Mouse (Mus musculus): ENCODE data around the gene Sik2.

The Sik2 gene

GRCm38 (mm10) chr9:51008841-51009655 lies at the start of gene Sik2:
TSS of gene Sik2 (minus strand) at chr9:51009073.
- DNase-seq: peak; percentile 94 to 95

GRCm38 (mm10) chr9:51056360-51057324 lies 47.8 kb upstream of the Sik2 start:
- no peak for DNase-seq

DNA sequence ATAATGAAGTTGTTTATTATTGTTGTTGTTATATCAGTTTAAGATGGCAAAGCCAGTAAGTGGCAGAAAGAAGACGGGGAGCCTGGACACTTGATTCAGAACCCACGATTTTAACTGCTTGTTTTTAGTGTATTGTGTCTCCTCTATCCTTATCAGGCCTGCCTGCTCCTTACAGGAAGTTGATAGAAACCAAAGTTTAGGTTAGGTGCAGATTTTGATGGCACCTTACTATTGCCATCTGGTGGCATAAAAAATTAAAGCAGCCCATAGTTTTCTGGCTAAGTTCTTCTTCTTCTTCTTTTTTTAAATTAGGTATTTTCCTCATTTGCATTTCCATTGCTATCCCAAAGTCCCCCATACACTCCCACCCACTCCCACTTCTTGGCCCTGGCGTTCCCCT lies 43.3 kb upstream of the Sik2 start:
- DNase-seq: peak in 1 of 2 experiments; percentile 13

- no peak for DNase-seq
Observed at GRCm38 (mm10) chr9:51042136-51042535, 33.3 kb upstream of the Sik2 start.

- DNase-seq: no peak
Observed at GRCm38 (mm10) chr9:51041491-51041980, 32.7 kb upstream of the Sik2 start.

DNA sequence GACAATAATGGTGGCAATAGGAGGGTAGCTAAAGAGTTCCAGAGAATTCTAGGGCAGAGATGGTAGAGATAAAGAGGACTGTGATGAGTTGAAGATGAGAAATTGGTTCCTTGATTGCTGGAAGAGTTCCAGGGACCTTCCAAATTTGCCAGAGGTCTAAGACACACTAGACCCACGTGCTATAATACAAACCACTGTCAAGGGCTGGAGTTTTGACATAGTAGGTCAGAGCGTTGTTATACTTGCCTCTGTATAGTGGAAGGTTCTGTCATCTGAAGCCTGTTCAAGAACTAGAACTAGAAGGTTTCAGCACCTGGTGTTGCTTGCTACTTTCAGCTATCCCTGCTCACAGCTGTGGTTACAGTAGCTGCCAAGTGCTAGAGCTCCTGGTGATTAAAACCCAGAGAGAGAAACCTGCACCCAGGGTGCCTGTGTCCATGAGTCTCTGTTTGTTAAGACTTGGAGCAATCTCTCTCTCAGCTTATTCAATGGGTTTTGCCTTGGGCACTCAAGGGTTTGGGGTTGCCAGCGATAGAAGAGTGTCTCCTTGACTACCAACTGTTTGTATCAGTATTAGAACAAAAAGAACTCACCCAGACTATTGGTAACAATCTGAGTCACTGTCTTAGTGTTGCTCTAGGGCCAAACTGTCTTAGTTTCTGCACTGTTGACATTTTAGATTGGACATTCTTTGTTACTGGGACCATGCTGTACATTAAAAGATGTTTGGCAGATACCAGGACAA lies 24.1 kb upstream of the Sik2 start:
- DNase-seq: no peak

DNA sequence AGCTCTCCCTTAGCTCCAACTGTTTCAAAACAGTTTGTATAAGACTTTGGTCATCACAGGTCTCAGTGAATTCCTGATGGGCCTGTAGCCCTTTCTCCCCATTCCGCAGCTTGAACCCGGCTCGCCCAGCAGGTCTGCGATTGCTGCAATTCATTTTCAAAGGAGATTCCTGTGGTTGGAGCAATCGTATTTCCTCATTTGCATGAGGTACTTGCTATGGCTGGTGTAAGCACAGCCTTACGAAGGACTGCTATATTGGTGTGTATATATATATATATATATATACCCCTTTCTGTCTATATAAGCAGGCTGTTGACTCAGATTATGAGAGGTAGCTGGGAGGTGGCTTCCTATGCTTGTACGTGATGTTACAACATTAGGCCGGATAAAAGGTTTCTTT lies 23.4 kb upstream of the Sik2 start:
- no peak for DNase-seq

- DNase-seq: no peak
Observed at GRCm38 (mm10) chr9:51031603-51032002, 22.7 kb upstream of the Sik2 start.

GRCm38 (mm10) chr9:51030147-51030546 lies 21.3 kb upstream of the Sik2 start:
- no peak for DNase-seq

DNA sequence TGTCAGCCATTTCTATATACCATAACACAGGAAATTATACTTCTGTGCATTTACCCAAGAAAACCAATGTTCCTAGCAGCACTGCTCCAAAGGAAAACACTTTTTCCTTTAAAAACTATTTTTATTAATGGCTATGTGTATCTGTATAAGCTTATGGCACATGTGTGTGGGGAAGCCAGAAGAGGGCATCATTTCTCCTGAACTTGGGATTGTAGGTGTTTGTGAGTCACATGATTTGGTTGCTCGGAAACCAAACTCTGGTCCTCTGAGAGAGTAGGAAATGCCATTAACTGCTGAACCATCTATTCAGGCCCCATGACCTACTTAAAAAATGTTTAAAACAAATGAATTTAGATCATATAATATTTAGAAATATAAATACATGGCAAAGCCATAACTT lies 18.1 kb upstream of the Sik2 start:
- no peak for DNase-seq

GRCm38 (mm10) chr9:51021123-51021795 lies 12.4 kb upstream of the Sik2 start:
- DNase-seq: no peak

DNA sequence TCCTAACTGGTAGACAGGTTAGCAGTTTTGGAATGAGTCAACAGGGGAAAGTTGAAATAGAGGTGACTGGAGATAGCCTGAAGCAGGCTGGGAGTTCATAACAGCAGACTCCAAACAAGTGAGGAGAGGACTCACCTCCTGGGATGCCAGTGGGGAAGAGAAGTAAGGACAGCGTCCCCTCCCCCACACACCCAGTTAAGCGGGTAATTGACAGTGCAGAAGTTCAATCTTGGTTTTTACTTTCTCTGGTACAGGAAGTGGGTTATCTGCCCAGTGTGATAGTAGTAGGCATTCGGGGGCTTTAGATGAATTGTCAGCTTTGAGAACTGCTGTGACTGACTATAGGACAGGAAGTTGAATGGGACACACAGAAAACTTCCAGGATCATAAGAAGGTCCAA lies 11.5 kb upstream of the Sik2 start:
- DNase-seq: no peak

DNA sequence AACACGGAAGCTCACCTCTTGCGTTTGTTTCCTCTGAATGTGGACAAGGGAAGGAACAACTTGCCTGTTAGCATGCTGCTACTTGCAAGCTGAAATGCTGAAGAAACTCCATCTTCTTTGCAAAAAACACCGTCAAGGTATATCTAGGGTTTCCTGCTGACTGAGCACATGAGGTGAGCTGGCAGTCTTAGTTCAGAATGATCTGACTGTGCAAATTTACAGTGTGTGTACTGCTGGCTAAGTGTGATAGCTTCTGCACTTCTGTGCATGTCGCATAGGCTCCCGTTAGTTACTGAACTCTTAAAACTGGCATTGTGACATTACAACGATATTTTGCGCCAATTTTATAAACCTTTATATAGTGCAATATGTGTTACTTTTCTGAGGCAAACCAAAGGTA lies 10.8 kb upstream of the Sik2 start:
- no peak for DNase-seq

GRCm38 (mm10) chr9:51015732-51016131 lies 6.9 kb upstream of the Sik2 start:
- no peak for DNase-seq

GRCm38 (mm10) chr9:51013644-51014043 lies 4.8 kb upstream of the Sik2 start:
- DNase-seq: no peak

GRCm38 (mm10) chr9:51009656-51009950 lies 730 bp upstream of the Sik2 start:
- peak in 1 of 2 experiments; percentile 21 for DNase-seq

DNA sequence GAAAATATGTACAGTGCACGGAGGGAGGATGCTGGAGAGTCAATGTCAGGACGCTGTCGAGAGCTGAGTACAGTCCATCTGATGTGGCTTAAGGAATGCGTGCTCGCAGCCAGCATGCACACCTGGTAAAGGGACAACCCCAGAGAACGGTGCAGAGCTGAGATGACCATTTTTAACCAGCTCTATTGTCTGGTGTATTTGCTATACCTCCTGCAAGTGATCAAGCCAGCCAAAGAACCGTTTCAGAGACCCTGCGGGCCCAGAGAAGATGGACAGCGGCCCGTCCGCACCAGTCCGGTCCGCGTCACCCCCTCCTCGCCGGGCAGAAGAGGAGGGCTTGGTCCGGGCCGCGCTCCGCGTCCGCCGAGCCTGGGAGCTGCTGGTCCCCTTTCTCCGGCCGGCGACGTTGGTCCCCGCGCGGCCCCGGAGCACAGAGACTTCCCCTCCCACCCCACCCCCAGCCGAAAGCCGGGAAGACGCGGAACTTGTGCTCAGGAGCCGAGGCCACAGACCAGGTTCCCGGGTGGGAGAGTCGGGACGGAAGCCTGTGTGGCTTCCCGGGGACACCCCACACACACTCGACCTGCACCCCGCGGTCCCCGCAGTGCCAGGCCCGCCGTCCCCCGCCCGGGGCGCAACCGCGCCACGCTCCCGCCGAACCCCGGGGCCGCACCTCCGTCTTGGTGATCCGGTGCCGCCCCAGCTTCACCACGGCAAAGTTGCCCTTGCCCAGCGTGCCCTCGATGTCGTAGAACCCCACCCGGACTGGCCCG lies 619 bp downstream of the Sik2 start:
- DNase-seq: no peak

DNA sequence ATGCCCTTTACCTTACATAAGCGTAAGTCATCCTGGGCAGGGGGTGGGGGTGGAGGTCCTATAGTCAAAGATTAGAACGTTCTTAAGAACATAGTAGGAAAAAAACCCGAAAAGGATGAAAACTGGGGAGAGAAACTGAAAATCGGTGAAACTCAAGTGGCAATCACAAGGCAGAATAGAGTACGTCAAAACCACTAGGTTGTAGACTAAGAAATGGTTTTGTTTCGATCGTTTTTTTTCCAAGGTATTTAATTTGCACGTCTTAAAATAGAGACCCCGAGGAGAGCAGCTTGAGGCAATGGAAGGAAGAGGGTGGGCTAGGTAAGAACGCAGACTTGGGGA lies 1.2 kb downstream of the Sik2 start:
- no peak for DNase-seq

DNA sequence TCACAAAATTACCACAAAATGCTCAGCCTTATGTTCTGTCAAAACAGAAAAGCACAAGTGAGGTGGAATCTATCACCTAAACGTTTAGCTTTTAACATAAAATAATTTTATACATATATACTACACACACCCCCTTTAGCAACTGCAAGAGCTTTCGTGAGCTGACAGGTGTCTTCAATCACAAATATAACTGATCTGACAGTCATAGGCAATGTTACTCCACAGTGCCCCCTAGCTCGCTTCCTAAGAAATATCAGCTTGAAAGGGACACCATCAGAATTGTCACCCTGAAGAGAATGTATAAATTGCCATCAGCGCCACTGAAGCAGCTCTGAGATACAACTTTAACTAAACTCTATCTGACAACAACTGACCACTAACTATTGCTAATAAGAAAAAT lies 2.0 kb downstream of the Sik2 start:
- peak; percentile 80 to 84 for DNase-seq

DNA sequence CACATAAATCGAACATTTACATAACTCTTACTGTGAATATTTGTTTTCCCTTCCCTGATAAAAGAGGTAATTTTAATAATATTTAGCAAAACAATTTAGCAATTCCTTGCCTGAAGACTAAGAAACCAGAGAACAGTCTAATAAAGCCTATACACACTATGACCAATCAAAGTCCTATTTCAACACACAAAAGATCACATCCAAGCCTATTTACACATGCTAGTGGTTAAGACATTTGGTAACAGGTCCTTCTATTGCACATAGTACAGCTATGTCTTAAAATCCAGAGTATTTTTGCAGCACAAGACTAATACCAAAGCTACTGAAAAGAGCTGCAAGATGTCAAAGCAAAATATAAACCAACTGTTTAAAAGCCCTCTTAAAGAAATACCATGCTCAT lies 4.8 kb downstream of the Sik2 start:
- DNase-seq: no peak

DNA sequence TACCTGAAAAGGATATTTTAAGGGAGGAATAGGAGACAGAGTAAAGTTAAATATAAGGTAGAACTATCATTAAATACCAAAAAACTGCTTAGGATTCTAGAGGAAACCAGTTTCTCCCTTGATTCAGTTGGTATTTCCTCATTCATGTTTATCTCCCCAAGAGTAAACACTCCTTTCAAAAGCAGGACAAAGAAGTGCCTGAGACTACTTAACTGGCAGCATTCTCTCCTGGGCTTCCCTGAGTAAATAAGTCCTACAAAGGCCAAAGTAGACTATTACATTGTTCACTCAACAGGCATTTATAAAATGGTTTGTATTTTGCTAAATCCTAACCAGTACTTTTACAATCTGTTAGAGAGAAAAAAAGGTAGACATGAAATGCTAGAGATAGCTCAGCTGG lies 22.2 kb downstream of the Sik2 start:
- DNase-seq: no peak

GRCm38 (mm10) chr9:50986123-50986522 lies 22.8 kb downstream of the Sik2 start:
- DNase-seq: no peak

Data from cerebellum, postnatal 14 days (tissue).